Mouse (Mus musculus) bone marrow, adult 2 months (tissue): ENCODE results near the gene Myom3. TPM values are rescaled to one million over a fixed set of nuclear protein-coding genes. Genes with fewer than 3 reads are reported as not detected.
"Not testable (repeated sequence)": the region's sequence is repeated elsewhere in the genome, so short reads cannot be mapped to it uniquely, and the experiment has no call there.

Source experiments
- H3K27ac ChIP-seq: fragments of 200-500 bp; 2 replicates; pipeline ENCODE4 v1.5.1; 2012; ENCODE audit warnings: low read depth, mild to moderate bottlenecking, control low read depth, inconsistent platforms, low read length; ENCODE audit not compliant: control insufficient read depth, poor library complexity, insufficient read depth
- H3K4me1 ChIP-seq: fragments of 200-500 bp; 2 replicates; pipeline ENCODE4 v1.6.1; 2011; ENCODE audit warnings: low read length; ENCODE audit not compliant: control insufficient read depth, insufficient read depth
- H3K4me3 ChIP-seq: fragments of 200-500 bp; replicated peaks from 2 replicates; pipeline ENCODE3; 2011; ENCODE audit warnings: mild to moderate bottlenecking, low read depth, low read length, control low read depth; ENCODE audit not compliant: control insufficient read depth
- CTCF ChIP-seq: fragments of 200-500 bp; IDR thresholded peaks from 2 replicates; pipeline ENCODE4 v1.5.1; 2011; ENCODE audit warnings: low read length, control low read depth; ENCODE audit not compliant: control insufficient read depth, insufficient read depth
- POLR2A ChIP-seq: fragments of 200-500 bp; IDR thresholded peaks from 2 replicates; pipeline ENCODE4 v1.6.1; 2011; ENCODE audit warnings: low read depth, mild to moderate bottlenecking, control low read depth, low read length, borderline replicate concordance; ENCODE audit not compliant: control insufficient read depth
- WGBS: fragments of 180-500 bp; shearing (Covaris S2); methylation state at CpG from one replicate; pipeline ENCODE4 v1.1.7; 2018; 5-methylcytosine and 5-hydroxymethylcytosine counted together
- polyA plus RNA-seq: library from polyadenylated mRNA; stranded (reverse); fragments of >200 nt; gene quantifications from 2 replicates; pipeline ENCODE4 v1.2.4, GENCODE M21; 2011; ENCODE audit warnings: low replicate concordance; ENCODE audit not compliant: missing spikeins, insufficient read depth, insufficient read length

Gene Myom3
- not detected in 2 replicates for polyA plus RNA-seq

DNA sequence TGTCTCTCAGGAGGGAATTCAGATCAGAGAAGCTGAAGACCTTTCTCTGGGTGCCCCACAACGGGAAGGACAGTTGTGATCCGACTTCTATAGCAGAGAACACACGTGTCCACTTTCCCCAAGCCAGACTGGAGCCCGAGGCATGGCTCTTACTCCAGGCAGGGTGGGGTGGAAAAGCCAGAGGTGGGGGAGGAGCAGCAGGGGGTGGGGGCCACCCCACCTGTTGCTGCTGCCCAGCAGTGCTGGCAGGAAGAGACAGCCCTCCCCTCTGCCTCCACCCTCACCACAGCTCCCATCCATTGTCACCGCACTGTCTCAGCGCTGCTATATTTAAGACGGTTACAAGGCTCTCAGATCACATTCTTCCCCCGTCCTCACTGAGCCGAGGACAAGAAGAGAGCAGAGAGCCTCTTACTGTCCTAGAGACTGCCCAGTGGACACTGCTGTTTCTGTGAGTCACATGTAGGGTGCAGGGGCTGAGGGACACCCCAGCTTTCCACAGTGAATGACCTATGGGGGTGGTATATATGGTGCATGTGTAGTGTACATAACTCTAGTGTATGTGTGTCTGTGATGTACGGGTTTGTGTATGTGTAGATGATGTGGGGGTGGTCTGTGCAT is at the start of gene Myom3:
Gene Myom3 (plus strand): TSS at position 360 of the 621 bp plus-strand sequence.
- H3K27ac ChIP-seq = no peak within 1 kb of the TSS
- no peak within 1 kb of the TSS for H3K4me3 ChIP-seq
- no peak for TF ChIP-seq POLR2A
- no peak for TF ChIP-seq CTCF
- WGBS = 58% methylated on average over 10 of the region's 10 CpGs
- H3K4me1 ChIP-seq = no peaks in the 10 kb centered on the region; the same call in 1 of the 2 replicates

DNA sequence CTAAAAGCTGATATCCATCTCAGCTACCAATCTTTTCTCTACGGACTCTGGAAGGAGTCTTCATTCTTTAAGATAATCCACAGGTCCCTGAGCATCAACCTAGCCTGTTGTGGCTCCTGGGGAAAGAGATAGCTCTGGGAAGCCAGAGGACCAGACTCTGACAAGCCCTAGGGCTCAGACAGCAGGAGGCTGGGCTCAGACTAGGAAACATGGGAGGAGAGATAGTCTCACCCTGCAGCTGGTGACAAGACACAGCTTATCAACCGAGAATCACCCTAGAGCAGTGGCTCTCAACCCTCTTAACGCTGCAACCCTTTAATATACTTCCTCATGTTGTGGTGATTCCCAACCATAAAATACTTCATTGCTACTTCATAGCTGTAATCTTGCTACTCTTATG is 49.1 kb upstream of the Myom3 start:
- Histone ChIP-seq H3K4me1 (no peaks in the 10 kb centered on the region; the same call in 1 of the 2 replicates), H3K27ac (no peak overlapping the region), H3K4me3 (no peak overlapping the region)
- 48% methylated on average over 3 of the region's 3 CpGs for WGBS
- TF ChIP-seq CTCF (no peak), POLR2A (no peak)

DNA sequence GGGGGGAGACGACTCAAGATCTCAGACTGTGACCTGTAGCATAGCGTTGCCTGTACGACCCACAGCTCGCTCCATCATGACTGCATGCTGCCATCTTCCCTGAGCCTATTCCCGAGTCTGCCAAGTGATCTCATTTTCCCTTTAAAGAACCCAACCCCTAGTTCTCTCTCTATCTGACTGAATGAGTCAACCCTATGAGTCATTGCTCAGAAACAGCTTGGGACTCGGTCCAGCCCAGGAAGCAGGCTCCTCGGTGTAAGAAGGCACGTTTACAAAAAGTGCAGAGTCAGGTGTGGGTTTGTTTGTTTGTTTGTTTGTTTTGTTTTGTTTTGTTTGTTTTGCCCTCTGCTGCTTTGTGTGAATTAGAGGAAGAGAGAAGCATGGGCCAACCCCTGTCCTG is 44.7 kb upstream of the Myom3 start:
- Histone ChIP-seq H3K27ac (no peak overlapping the region), H3K4me1 (no peaks in the 10 kb centered on the region; the same call in 1 of the 2 replicates), H3K4me3 (no peak overlapping the region)
- 65% methylated on average over 8 of the region's 8 CpGs for WGBS
- TF ChIP-seq CTCF (no peak), POLR2A (no peak)

DNA sequence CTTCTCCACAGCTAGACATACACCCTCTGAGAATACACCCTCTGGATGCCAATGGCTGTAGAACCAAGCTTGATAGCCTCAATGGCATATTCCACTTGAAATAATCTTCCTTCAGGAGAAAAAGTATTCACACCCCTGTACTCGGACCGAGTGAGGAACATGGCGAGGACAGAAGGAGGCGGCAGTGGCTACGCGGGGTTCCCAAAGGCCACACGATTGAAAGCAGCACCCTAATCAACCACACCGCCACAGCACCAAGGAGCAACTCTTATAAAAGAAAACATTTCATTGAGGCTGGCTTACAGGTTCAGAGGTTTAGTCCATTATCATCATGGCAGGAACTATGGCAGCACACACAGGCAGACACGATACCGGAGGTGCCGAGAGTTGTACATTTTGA is 43.1 kb upstream of the Myom3 start:
- not testable (repeated sequence) for H3K4me1 ChIP-seq, H3K27ac ChIP-seq, H3K4me3 ChIP-seq
- 96% methylated on average over 11 of the region's 11 CpGs for WGBS

DNA sequence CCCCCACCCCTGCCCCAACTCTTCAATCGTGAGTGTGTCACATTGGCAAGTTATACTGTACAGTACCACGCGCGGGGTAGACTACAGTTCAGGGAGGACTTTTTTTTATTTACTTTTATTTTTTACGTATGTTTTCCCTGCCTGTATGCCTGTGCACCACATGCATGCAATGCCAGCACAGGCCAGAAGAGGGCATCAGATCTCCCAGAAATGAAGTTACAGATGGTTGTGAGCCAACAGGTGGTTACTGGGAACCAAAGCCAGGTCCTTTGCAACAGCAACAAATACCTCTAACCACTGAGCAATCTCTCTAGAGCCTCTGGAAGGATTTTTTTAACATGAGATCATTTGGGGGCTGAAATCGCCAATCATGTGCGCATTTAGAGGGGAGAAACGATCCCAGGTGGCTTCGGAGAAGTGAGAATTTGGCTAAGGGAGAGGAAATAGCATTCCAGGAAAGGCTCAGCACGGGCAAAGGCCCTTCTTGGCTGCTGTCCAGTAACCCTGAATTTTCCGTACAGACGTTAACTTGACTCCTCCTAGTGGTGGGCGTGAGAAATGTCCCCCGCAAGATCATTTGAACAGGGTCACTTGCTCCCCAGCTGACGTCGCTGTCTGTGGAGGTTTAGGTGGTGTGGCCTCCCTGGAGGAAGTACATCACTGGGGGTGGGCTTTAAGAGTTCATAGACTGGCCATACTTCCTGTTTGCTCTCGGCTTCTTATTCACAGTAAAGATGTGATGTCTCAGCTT is 36.8 kb upstream of the Myom3 start:
- Histone ChIP-seq H3K27ac (no peak overlapping the region), H3K4me1 (no peaks in the 10 kb centered on the region), H3K4me3 (no peak overlapping the region)
- TF ChIP-seq CTCF (peak; percentile 31; the same call in 1 of the 2 replicates), POLR2A (no peak)
- 73% methylated on average over 17 of the region's 17 CpGs for WGBS

DNA sequence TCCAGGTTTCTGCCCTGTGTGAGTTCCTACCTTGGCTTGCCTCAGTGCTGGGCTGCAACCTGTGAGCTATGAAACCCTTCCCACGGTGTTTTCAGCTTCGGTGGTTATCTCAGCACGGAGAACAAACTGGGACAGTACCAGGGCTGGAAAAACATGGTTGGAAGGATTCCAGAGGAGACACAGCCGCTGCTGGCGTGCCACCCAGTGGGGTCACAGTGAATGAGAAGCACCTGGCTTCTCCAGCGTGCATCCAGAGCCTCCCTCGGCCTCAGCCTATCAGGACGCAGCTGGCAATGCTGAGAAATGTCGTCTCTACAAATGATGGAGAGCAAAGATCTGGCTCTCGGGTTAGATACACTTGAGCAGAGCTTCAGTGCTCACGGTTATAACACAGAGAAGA is 33.1 kb upstream of the Myom3 start:
- no peak overlapping the region for H3K27ac ChIP-seq
- no peak for TF ChIP-seq CTCF
- TF ChIP-seq POLR2A = no peak
- H3K4me3 ChIP-seq = no peak overlapping the region
- WGBS = 74% methylated on average over 11 of the region's 11 CpGs
- H3K4me1 ChIP-seq = no peaks in the 10 kb centered on the region

DNA sequence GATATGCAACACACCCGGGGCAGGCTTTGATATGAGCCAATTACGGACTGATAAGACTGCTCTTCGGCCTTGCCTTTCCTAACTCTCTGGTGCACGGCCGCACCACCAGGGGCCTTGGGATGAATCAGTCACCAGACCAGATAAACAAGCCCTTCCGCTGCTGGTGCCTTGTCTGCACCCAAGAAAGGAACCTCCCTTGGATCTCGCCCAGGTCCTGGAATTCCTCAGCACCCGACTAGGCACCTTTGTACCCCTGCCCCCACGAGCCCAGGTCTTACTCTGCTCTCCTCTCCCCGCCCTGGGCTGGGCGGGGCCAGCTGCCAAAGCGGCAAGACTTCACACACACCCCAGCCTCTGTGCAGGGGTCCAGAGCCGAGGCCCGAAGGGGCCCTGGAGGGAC is 31.7 kb upstream of the Myom3 start, which contains the start of gene Il22ra1:
Gene Il22ra1 (plus strand): TSS at position 356 of the 400 bp plus-strand sequence.
- Histone ChIP-seq H3K4me3 (peak within 1 kb of the TSS; percentile 23), H3K4me1 (no peaks in the 10 kb centered on the region), H3K27ac (no peak within 1 kb of the TSS)
- TF ChIP-seq CTCF (no peak), POLR2A (no peak)
- WGBS = 35% methylated on average over 14 of the region's 14 CpGs

DNA sequence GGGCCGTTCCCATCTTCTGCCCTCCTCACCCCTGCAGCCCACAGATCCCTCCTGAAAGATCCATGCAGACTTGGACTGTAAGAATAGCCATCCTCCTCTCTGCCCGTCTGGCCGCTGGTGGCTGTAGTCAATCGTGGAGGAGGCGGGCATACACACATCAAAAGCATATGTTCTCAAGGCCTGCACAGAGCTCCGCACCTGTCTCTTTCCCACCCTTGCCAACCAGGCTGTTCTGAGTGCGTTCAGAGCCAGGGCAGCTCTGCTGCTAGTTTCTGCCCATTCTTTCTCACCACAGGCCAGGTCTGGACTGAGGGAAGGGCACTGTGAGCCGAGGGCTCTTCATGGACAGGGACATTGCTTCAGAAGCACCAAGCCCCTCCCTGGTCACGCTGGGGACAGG is 29.3 kb upstream of the Myom3 start:
- Histone ChIP-seq H3K27ac (no peak overlapping the region), H3K4me3 (no peak overlapping the region), H3K4me1 (no peaks in the 10 kb centered on the region)
- TF ChIP-seq POLR2A (no peak), CTCF (no peak)
- 81% methylated on average over 9 of the region's 9 CpGs for WGBS

DNA sequence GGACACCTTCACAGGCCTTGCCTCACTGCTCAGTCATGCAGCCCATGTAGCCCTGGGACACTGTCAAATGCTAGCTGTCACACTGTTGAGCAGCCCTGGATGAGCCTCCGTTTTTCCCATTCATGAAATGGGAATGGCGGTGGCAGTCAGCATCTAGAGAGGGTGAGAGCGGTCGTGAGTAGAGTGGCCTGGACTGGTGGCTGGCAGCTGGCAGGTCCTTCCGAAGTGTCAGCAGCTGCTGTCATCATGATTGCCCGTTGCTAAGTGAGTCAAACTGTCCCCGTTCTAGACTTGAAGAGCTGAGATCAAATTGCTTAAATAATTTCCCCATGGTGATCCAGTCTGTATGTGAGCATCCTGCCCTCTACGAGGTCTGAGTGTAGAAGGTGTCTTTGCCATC is 28.6 kb upstream of the Myom3 start:
- no peaks in the 10 kb centered on the region for H3K4me1 ChIP-seq
- TF ChIP-seq CTCF (no peak), POLR2A (no peak)
- WGBS = 84% methylated on average over 8 of the region's 8 CpGs
- H3K27ac ChIP-seq = no peak overlapping the region
- H3K4me3 ChIP-seq = no peak overlapping the region
